Mouse (Mus musculus) ES-Bruce4 (cell line): ENCODE measurements at regions not wholly inside any gene's neighbourhood (a gene's known extent, or its start where the extent isn't known, plus 50 kb on each side); places are given as distances from the start of the nearest gene placed in this dataset.

Experiments used
- H3K27ac ChIP-seq: 2 replicates; pipeline ENCODE4 v1.5.1; 2012; ENCODE audit warnings: low read length, inconsistent platforms; ENCODE audit not compliant: insufficient read depth
- H3K27me3 ChIP-seq: 2 replicates; pipeline ENCODE4 v1.6.1; 2012; ENCODE audit warnings: mild to moderate bottlenecking, low read length, inconsistent platforms; ENCODE audit not compliant: control insufficient read depth, poor library complexity, insufficient read depth, severe bottlenecking
- H3K36me3 ChIP-seq: 2 replicates; pipeline ENCODE4 v1.6.1; 2012; ENCODE audit warnings: inconsistent platforms, mild to moderate bottlenecking, low read length, moderate library complexity; ENCODE audit not compliant: control insufficient read depth, poor library complexity, insufficient read depth, severe bottlenecking
- H3K4me1 ChIP-seq: one replicate; pipeline ENCODE4 v1.8.1; 2011; ENCODE audit warnings: low read length; ENCODE audit not compliant: control insufficient read depth, insufficient read depth
- H3K4me3 ChIP-seq: 2 replicates; pipeline ENCODE4 v1.5.1; 2011; ENCODE audit warnings: low read depth, mild to moderate bottlenecking, low read length
- H3K9ac ChIP-seq: 2 replicates; pipeline ENCODE4 v1.6.1; 2012; ENCODE audit warnings: low read depth, mild to moderate bottlenecking, inconsistent platforms; ENCODE audit not compliant: poor library complexity, severe bottlenecking
- H3K9me3 ChIP-seq: replicated peaks from 2 replicates; pipeline ENCODE4 v1.6.1; 2012; ENCODE audit warnings: mild to moderate bottlenecking, low read length, inconsistent platforms; ENCODE audit not compliant: control insufficient read depth, poor library complexity, insufficient read depth, severe bottlenecking
- CTCF ChIP-seq: IDR thresholded peaks from one replicate; pipeline ENCODE4 v1.8.1; 2011; ENCODE audit warnings: low read depth, low read length
- EP300 ChIP-seq: IDR thresholded peaks from 2 replicates; pipeline ENCODE4 v1.6.1; 2011; ENCODE audit warnings: low read depth, low read length; ENCODE audit not compliant: insufficient read depth
- POLR2A ChIP-seq: IDR thresholded peaks from one replicate; pipeline ENCODE4 v1.8.1; 2011; ENCODE audit warnings: low read length; ENCODE audit not compliant: insufficient read depth

- H3K9ac ChIP-seq = no peak overlapping the region
- no peaks in the 10 kb centered on the region for H3K27me3 ChIP-seq
- H3K27ac ChIP-seq = no peak overlapping the region
- H3K36me3 ChIP-seq = no peaks in the 10 kb centered on the region
- H3K9me3 ChIP-seq = no peaks in the 10 kb centered on the region
- TF ChIP-seq EP300 (no peak), CTCF (no peak), POLR2A (no peak)
- no peaks in the 10 kb centered on the region for H3K4me1 ChIP-seq
- H3K4me3 ChIP-seq = no peak overlapping the region
These were observed 477.4 kb upstream of the Diaph2 start for GRCm38 (mm10) chrX:129272135-129272534.

- no peak overlapping the region for H3K4me3 ChIP-seq
- no peak overlapping the region for H3K9ac ChIP-seq
- no peaks in the 10 kb centered on the region for H3K27me3 ChIP-seq
- TF ChIP-seq POLR2A = no peak
- peak; percentile 4 for TF ChIP-seq CTCF
- H3K4me1 ChIP-seq = no peaks in the 10 kb centered on the region
- no peaks in the 10 kb centered on the region for H3K9me3 ChIP-seq
- H3K27ac ChIP-seq = no peak overlapping the region
- H3K36me3 ChIP-seq = no peaks in the 10 kb centered on the region
These were observed 445.6 kb upstream of the Diaph2 start for GRCm38 (mm10) chrX:129303987-129304386.

- no peaks in the 10 kb centered on the region for H3K36me3 ChIP-seq
- no peak overlapping the region for H3K27ac ChIP-seq
- no peaks in the 10 kb centered on the region for H3K4me1 ChIP-seq
- H3K9me3 ChIP-seq = no peaks in the 10 kb centered on the region
- no peaks in the 10 kb centered on the region for H3K27me3 ChIP-seq
- no peak for TF ChIP-seq EP300
- no peak overlapping the region for H3K9ac ChIP-seq
- H3K4me3 ChIP-seq = no peak overlapping the region
These were observed 440.2 kb upstream of the Diaph2 start for GRCm38 (mm10) chrX:129309380-129309779.

- Histone ChIP-seq H3K36me3 (no peaks in the 10 kb centered on the region), H3K4me3 (no peak overlapping the region), H3K27me3 (no peaks in the 10 kb centered on the region), H3K27ac (no peak overlapping the region), H3K9me3 (no peaks in the 10 kb centered on the region; the same call in 1 of the 2 replicates), H3K4me1 (no peaks in the 10 kb centered on the region), H3K9ac (no peak overlapping the region)
- no peak for TF ChIP-seq EP300
- no peak for TF ChIP-seq CTCF
- no peak for TF ChIP-seq POLR2A
These were observed 420.1 kb upstream of the Diaph2 start for GRCm38 (mm10) chrX:129329441-129329840.

- no peaks in the 10 kb centered on the region; the same call in 1 of the 2 replicates for H3K9me3 ChIP-seq
- H3K27ac ChIP-seq = peak overlapping the region; percentile 77
- no peak overlapping the region for H3K4me3 ChIP-seq
- H3K4me1 ChIP-seq = no peaks in the 10 kb centered on the region
- no peak overlapping the region for H3K9ac ChIP-seq
- TF ChIP-seq CTCF (no peak), EP300 (no peak), POLR2A (no peak)
- no peaks in the 10 kb centered on the region for H3K27me3 ChIP-seq
- no peaks in the 10 kb centered on the region for H3K36me3 ChIP-seq
These were observed 416.7 kb upstream of the Diaph2 start for GRCm38 (mm10) chrX:129332810-129333209.
